Mouse (Mus musculus): ENCODE data around the gene Ptger1.

GRCm38 (mm10) chr8:83618566-83618965, 47.9 kb upstream of the Ptger1 start:
- TF ChIP-seq CTCF (conservative IDR thresholded peaks at IDR 0.05; ENCODE audit: insufficient read depth, insufficient read length, low read depth, low read length) (no peak), POLR2A (IDR thresholded peaks at IDR 0.05; ENCODE audit: low read depth, low read length) (no peak)

Data from kidney, adult 2 months (tissue).